Mouse (Mus musculus): Measurements from ENCODE around the gene Miga2. TPM values are rescaled to one million over a fixed set of nuclear protein-coding genes. Genes with fewer than 3 reads are reported as not detected.

Miga2 gene
- polyA plus RNA-seq (2015; fragmentation: Nextera tagmentation; extraction: Ambion mirVana): 32.0 and 34.9 TPM in 2 replicates

DNA sequence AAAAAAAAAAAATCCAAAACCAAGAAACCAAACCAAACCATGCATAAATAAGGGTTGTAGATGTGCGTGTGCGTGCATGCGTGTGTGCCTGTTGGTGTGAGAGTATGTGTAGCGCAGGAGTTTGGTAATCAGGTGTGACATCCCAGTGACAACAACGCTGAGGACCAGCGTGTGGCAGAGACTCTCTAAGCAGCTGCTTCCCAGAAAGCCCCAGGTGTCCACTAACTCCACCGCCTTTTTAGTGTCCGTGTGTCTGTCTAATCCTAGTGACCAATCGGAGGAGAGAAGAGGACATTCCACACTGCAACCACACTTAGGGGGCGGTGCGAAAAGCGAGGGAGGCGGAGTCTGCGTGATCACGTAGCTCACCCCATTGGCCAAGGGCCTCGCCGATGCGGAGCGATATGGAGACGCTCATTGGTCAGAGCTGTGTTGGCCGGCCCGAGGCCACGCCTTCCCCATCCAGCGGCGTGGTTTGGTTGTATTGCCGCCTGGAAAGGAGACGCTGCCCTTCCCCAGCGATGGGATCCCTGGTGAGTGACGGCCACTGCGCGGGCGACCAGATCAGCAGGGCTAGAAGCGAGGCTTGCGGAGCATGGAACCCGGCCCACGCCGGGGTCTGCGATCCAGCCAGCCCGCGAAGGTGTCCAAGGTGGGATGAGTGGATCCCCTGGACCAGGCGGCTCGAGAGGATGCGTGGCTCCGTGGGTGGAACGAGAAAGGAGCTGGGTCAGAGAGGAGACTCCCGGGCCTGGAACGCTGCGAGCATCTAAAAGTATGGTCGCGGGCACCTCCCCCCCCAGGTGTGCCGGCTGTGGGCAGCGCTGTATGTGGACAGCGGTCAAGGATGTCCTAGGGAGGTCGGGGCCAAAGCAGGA lies at the start of gene Miga2:
Gene Miga2, plus strand, starts transcription at position 461 of the 878 bp plus-strand sequence.
- no peaks in the 10 kb centered on the region for H3K9me3 ChIP-seq (ENCODE audit: low read length)
- H3K4me2 ChIP-seq (replicated peaks; ENCODE audit: low read depth, low read length): peak within 1 kb of the TSS; percentile 85
- H3K4me3 ChIP-seq (ENCODE audit: low read length): peak within 1 kb of the TSS; percentile 66
- WGBS: under 1% methylated on average over 54 of the region's 54 CpGs
- peak within 1 kb of the TSS; percentile 76 for H3K9ac ChIP-seq (replicated peaks; ENCODE audit: low read length)
- H3K27ac ChIP-seq (ENCODE audit: low read length): peak within 1 kb of the TSS; percentile 57
- ATAC-seq (ENCODE audit: low FRiP score, low TSS enrichment): peak; percentile 99
- peaks cover 20% of the 10 kb centered on the region for H3K36me3 ChIP-seq (ENCODE audit: insufficient read depth, low read length)
- no peaks in the 10 kb centered on the region for H3K27me3 ChIP-seq (ENCODE audit: insufficient read depth, low read length)
- peaks cover 16% of the 10 kb centered on the region for H3K4me1 ChIP-seq (ENCODE audit: insufficient read depth, low read length)

DNA sequence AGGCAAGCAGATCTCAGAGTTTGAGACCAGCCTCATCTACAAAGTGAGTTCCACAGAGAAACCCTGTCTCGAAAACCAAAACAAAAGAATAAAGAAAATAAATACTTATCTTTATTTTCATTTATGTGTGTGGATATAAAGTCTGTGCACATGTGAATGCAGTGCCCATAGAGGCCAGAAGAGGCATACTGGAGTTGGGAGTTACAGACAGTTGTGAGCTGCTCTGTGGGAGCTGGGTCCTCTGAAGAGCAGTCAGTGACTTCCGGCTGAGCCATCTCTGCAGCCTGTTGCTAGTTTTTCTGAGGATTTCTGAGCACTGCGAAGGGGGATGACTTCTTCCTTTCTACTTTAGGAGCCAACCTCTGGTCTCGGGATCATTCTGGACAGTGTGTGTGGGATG lies 47.9 kb upstream of the Miga2 start:
- no peaks in the 10 kb centered on the region for H3K9me3 ChIP-seq (ENCODE audit: low read length)
- WGBS: 95% methylated on average over 4 of the region's 4 CpGs
- H3K27ac ChIP-seq (ENCODE audit: low read length): no peak overlapping the region
- no peaks in the 10 kb centered on the region for H3K27me3 ChIP-seq (ENCODE audit: insufficient read depth, low read length)
- no peak for ATAC-seq (ENCODE audit: low FRiP score, low TSS enrichment)
- peaks cover 69% of the 10 kb centered on the region for H3K36me3 ChIP-seq (ENCODE audit: insufficient read depth, low read length)
- H3K4me3 ChIP-seq (ENCODE audit: low read length): no peak overlapping the region
- H3K4me1 ChIP-seq (ENCODE audit: insufficient read depth, low read length): no peaks in the 10 kb centered on the region
- H3K4me2 ChIP-seq (replicated peaks; ENCODE audit: low read depth, low read length): no peak overlapping the region
- H3K9ac ChIP-seq (replicated peaks; ENCODE audit: low read length): no peak overlapping the region

DNA sequence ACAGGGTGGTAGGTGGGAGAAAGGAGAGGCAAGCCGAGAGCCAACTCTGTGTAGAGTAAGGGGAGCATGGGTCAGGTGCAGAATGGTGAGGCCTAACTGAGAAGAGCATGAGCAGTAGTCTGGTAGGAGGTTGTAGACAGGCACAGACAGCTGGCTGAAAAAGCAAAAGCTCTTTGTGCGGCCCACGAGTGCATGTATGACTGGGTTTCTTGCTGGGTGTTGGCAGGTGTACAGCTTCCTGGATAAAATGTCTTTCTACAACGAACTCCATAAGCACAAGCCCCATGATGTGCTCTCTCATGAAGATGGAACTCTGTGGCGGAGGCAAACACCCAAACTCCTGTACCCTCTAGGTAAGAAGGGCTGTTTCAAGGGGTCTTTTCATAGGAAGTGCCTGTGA lies 47.1 kb upstream of the Miga2 start:
- WGBS: 94% methylated on average over 5 of the region's 5 CpGs

DNA sequence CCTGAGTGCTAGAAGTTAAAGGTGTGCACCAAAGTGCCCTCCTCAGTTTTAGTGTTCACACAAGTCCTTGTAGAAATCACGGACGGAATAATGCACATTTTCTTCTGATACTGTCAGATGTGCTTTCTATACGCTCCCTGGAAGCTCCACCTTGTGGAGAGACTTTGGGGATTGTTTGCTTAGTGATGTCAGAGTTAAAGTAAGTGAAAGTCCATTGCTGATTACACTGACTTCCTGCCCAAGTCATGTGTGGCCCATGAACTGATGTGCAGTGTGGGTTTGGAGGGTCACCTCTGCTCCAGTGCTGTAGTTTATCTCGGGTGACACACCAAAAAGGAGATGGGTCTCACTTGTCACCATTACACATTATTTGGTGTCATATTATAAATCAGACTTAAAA lies 44.8 kb upstream of the Miga2 start:
- H3K27ac ChIP-seq (ENCODE audit: low read length): no peak overlapping the region
- no peaks in the 10 kb centered on the region for H3K9me3 ChIP-seq (ENCODE audit: low read length)
- no peak overlapping the region for H3K4me3 ChIP-seq (ENCODE audit: low read length)
- H3K27me3 ChIP-seq (ENCODE audit: insufficient read depth, low read length): no peaks in the 10 kb centered on the region
- 72% methylated on average over 4 of the region's 4 CpGs for WGBS
- no peak overlapping the region for H3K4me2 ChIP-seq (replicated peaks; ENCODE audit: low read depth, low read length)
- no peaks in the 10 kb centered on the region for H3K4me1 ChIP-seq (ENCODE audit: insufficient read depth, low read length)
- peaks cover 70% of the 10 kb centered on the region for H3K36me3 ChIP-seq (ENCODE audit: insufficient read depth, low read length)
- no peak overlapping the region for H3K9ac ChIP-seq (replicated peaks; ENCODE audit: low read length)
- no peak for ATAC-seq (ENCODE audit: low FRiP score, low TSS enrichment)

More for the DNA sequence above, 47.1 kb upstream of the Miga2 start:
- Histone ChIP-seq H3K4me2 (replicated peaks; ENCODE audit: low read depth, low read length) (no peak overlapping the region), H3K9ac (replicated peaks; ENCODE audit: low read length) (no peak overlapping the region), H3K4me1 (ENCODE audit: insufficient read depth, low read length) (no peaks in the 10 kb centered on the region), H3K4me3 (ENCODE audit: low read length) (no peak overlapping the region), H3K27me3 (ENCODE audit: insufficient read depth, low read length) (no peaks in the 10 kb centered on the region), H3K27ac (ENCODE audit: low read length) (no peak overlapping the region), H3K36me3 (ENCODE audit: insufficient read depth, low read length) (peaks cover 68% of the 10 kb centered on the region), H3K9me3 (ENCODE audit: low read length) (no peaks in the 10 kb centered on the region)
- no peak for ATAC-seq (ENCODE audit: low FRiP score, low TSS enrichment)

DNA sequence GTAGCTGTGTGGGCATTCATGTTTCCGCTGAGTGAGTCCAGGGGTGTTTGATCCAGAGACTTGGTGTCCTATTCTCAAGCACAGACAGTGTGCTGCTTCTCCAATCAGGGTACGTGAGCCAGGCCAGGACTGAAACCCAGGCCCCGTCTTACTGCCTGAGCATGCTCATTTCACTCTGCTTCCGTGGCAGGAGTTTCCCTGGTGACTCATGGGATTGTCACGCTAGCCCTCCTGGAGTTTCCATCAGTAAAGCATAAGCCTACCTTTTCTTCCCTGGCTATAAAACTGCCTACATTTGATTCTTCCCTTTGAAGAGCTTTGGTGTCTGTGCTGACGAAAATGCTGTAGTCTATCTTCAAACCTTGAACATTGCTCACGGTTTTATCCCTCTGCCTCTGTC lies 40.9 kb upstream of the Miga2 start:
- H3K27me3 ChIP-seq (ENCODE audit: insufficient read depth, low read length): no peaks in the 10 kb centered on the region
- no peak overlapping the region for H3K27ac ChIP-seq (ENCODE audit: low read length)
- no peaks in the 10 kb centered on the region for H3K9me3 ChIP-seq (ENCODE audit: low read length)
- H3K4me1 ChIP-seq (ENCODE audit: insufficient read depth, low read length): no peaks in the 10 kb centered on the region
- H3K4me3 ChIP-seq (ENCODE audit: low read length): no peak overlapping the region
- peaks cover 66% of the 10 kb centered on the region for H3K36me3 ChIP-seq (ENCODE audit: insufficient read depth, low read length)
- no peak overlapping the region for H3K4me2 ChIP-seq (replicated peaks; ENCODE audit: low read depth, low read length)
- 92% methylated on average over 7 of the region's 7 CpGs for WGBS
- no peak overlapping the region for H3K9ac ChIP-seq (replicated peaks; ENCODE audit: low read length)
- ATAC-seq (ENCODE audit: low FRiP score, low TSS enrichment): no peak

DNA sequence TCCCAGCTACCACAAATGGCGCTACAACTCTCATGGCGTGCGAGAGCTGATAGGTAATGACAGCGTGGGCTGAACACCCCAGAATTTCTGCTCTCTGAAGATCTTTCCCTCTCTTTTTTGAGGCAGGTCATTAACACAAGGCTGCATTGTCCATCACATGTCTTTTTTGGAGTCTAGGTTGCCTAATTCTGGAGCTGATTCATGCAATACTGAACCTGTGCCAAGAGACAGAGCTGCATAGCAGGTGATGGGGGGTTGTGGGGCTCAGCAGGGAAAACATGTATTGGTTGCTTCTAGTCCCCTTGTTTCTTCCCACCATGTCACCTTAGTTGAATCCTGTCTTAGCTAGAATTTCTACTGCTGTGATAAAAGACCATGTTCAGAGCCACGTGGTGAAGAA lies 38.7 kb upstream of the Miga2 start:
- WGBS: 92% methylated on average over 5 of the region's 5 CpGs
- H3K36me3 ChIP-seq (ENCODE audit: insufficient read depth, low read length): peaks cover 79% of the 10 kb centered on the region
- H3K4me3 ChIP-seq (ENCODE audit: low read length): no peak overlapping the region
- H3K9me3 ChIP-seq (ENCODE audit: low read length): no peaks in the 10 kb centered on the region
- H3K4me1 ChIP-seq (ENCODE audit: insufficient read depth, low read length): no peaks in the 10 kb centered on the region
- H3K4me2 ChIP-seq (replicated peaks; ENCODE audit: low read depth, low read length): no peak overlapping the region
- ATAC-seq (ENCODE audit: low FRiP score, low TSS enrichment): no peak
- no peak overlapping the region for H3K27ac ChIP-seq (ENCODE audit: low read length)
- H3K9ac ChIP-seq (replicated peaks; ENCODE audit: low read length): no peak overlapping the region
- no peaks in the 10 kb centered on the region for H3K27me3 ChIP-seq (ENCODE audit: insufficient read depth, low read length)

DNA sequence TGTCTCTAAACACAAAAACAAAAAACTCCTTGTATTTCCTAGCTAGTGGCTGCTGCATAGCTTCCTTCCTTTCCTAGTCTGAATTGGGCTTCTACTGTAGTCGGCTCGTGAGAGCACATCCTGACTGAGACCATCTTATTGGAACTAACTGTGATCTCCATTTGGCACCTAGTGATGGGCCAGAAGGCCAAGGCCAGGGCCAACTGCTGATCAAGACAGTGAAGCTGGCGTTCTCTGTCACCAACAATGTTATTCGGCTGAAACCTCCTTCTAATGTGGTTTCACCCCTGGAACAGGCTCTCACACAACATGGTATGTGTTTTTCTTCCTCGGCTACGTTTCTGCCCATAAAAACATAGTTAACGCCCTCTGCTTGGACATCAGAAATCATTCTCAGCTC lies 36.8 kb upstream of the Miga2 start:
- Histone ChIP-seq H3K27me3 (ENCODE audit: insufficient read depth, low read length) (no peaks in the 10 kb centered on the region), H3K27ac (ENCODE audit: low read length) (no peak overlapping the region), H3K4me3 (ENCODE audit: low read length) (no peak overlapping the region), H3K9ac (replicated peaks; ENCODE audit: low read length) (no peak overlapping the region), H3K9me3 (ENCODE audit: low read length) (no peaks in the 10 kb centered on the region), H3K4me1 (ENCODE audit: insufficient read depth, low read length) (no peaks in the 10 kb centered on the region), H3K4me2 (replicated peaks; ENCODE audit: low read depth, low read length) (no peak overlapping the region), H3K36me3 (ENCODE audit: insufficient read depth, low read length) (peaks cover 83% of the 10 kb centered on the region)
- no peak for ATAC-seq (ENCODE audit: low FRiP score, low TSS enrichment)
- WGBS: 92% methylated on average over 7 of the region's 7 CpGs

DNA sequence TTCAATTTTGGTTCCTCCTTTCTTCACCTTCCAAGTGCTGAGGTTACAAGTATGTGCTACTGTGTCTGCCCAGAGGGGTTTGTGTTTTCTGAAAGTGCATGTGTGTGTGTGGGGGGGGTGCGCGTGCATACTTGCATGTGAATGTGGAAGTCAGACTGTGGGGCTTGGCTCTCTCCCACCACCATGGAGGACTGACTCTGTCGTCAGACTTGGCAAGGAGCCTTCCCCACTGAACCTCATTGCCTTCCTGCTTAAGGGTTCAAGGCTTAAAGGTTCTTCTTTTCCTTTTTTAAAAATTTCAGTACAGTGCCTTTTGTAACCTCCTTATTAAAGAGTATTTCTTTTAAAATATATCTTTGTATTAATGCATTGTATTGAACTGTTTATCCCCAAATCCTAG lies 35.2 kb upstream of the Miga2 start:
- no peak overlapping the region for H3K4me2 ChIP-seq (replicated peaks; ENCODE audit: low read depth, low read length)
- no peaks in the 10 kb centered on the region for H3K4me1 ChIP-seq (ENCODE audit: insufficient read depth, low read length)
- H3K4me3 ChIP-seq (ENCODE audit: low read length): no peak overlapping the region
- WGBS: 88% methylated on average over 3 of the region's 3 CpGs
- H3K27me3 ChIP-seq (ENCODE audit: insufficient read depth, low read length): no peaks in the 10 kb centered on the region
- ATAC-seq (ENCODE audit: low FRiP score, low TSS enrichment): no peak
- no peaks in the 10 kb centered on the region for H3K9me3 ChIP-seq (ENCODE audit: low read length)
- H3K27ac ChIP-seq (ENCODE audit: low read length): no peak overlapping the region
- peaks cover 81% of the 10 kb centered on the region for H3K36me3 ChIP-seq (ENCODE audit: insufficient read depth, low read length)
- no peak overlapping the region for H3K9ac ChIP-seq (replicated peaks; ENCODE audit: low read length)

DNA sequence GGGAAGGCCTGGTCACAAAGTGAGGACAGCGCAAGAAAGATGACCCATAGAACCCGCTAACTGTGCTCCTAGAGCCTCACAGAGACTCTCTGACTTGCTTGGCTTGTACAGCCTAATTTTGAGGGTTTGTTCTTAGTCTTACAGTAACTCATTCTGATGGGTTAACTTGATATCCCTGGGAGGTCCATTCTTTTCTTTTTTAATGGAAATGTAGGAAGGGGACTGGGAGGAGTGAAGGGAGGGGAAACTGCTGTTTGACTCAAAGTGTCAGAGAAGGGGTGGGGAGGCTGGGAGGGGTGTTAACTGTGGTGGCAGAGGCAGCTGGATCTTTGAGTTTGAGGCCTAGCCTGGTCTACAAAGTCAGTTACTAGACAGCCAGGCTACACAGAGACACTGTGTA lies 28.7 kb upstream of the Miga2 start:
- Histone ChIP-seq H3K4me1 (ENCODE audit: insufficient read depth, low read length) (no peaks in the 10 kb centered on the region), H3K27me3 (ENCODE audit: insufficient read depth, low read length) (no peaks in the 10 kb centered on the region), H3K36me3 (ENCODE audit: insufficient read depth, low read length) (peaks cover 77% of the 10 kb centered on the region), H3K27ac (ENCODE audit: low read length) (no peak overlapping the region), H3K9ac (replicated peaks; ENCODE audit: low read length) (no peak overlapping the region), H3K4me2 (replicated peaks; ENCODE audit: low read depth, low read length) (no peak overlapping the region), H3K4me3 (ENCODE audit: low read length) (no peak overlapping the region), H3K9me3 (ENCODE audit: low read length) (no peaks in the 10 kb centered on the region)
- no peak for ATAC-seq (ENCODE audit: low FRiP score, low TSS enrichment)
- 97% methylated on average over 2 of the region's 2 CpGs for WGBS

DNA sequence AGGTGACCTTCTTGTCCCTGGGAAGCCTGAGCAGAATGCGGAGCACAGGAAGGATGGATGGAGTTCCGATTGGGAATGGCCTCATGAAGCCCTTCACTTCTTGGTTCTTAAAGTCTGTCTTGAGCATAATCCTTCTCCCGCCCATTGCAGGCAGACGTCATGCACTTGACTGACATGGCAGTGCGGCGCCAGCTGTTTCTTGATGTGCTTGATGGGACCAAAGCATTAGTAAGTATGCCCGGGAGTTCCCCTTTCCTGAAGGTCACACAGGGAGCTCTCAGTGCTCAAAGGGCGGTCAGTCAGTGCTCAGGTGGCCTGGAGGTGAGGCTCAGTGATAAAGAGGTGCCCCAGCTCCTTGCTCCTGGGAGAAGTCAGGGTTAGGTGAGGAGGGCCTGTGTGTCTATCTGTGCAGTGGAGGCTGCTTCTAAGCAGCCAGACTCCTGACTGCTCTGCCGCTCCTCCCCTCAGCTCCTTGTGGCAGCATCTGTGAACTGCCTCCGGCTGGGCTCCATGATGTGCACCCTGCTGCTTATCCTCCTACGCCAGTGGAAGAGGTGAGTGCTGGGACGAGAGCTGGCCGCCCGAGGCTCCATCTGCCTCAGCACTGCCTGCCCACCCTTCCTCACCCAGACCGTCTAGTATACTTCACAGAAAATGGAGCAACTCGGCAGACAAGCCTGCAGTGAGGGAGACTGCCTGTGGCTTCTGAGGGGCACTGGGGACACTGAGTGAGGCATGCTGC lies 27.7 kb upstream of the Miga2 start:
- peaks cover 77% of the 10 kb centered on the region for H3K36me3 ChIP-seq (ENCODE audit: insufficient read depth, low read length)
- no peak for ATAC-seq (ENCODE audit: low FRiP score, low TSS enrichment)
- H3K27me3 ChIP-seq (ENCODE audit: insufficient read depth, low read length): no peaks in the 10 kb centered on the region
- H3K4me1 ChIP-seq (ENCODE audit: insufficient read depth, low read length): no peaks in the 10 kb centered on the region
- H3K4me3 ChIP-seq (ENCODE audit: low read length): no peak overlapping the region
- no peak overlapping the region for H3K4me2 ChIP-seq (replicated peaks; ENCODE audit: low read depth, low read length)
- H3K27ac ChIP-seq (ENCODE audit: low read length): no peak overlapping the region
- no peak overlapping the region for H3K9ac ChIP-seq (replicated peaks; ENCODE audit: low read length)
- H3K9me3 ChIP-seq (ENCODE audit: low read length): no peaks in the 10 kb centered on the region
- WGBS: 85% methylated on average over 16 of the region's 16 CpGs

Data from kidney, embryonic 16.5 days (tissue).